Mouse (Mus musculus): ENCODE results near the gene Tnr.

DNA sequence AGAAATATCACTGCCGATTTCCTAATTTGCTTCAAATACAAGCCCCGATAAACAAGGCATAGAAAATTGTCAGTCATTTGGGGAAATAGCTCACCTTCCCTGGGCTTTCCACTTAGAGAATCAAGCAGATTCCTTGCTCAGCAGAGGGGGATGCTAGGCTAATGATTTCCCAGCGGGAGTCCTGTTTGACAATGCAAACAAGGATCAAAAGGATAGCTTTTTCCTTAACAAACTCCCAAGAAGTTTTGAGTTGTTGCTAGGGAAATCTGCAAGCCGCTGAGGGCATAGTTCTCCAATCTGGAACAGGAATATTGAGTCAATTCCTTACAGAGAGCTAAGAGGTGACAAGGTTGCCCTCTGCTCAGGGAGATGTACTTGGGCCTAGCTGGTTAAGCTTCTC, 311.6 kb downstream of the Tnr start:
- TF ChIP-seq CTCF (IDR thresholded peaks at IDR 0.05; ENCODE audit: insufficient read depth, low read depth, low read length) (no peak), POLR2A (IDR thresholded peaks at IDR 0.05; ENCODE audit: insufficient read depth, low read depth, low read length) (no peak)
